Mouse (Mus musculus) thymus, adult 2 months (tissue): ENCODE data around the gene Gsta2. TPM values are rescaled to one million over a fixed set of nuclear protein-coding genes. Genes with fewer than 3 reads are reported as not detected.

Source experiments
- DNase-seq: peaks from one replicate; pipeline ENCODE4 v3.0.0; 2021
- H3K27ac ChIP-seq: fragments of 200-500 bp; 2 replicates; pipeline ENCODE4 v1.5.1; 2012; ENCODE audit warnings: low read length, control low read depth; ENCODE audit not compliant: control insufficient read depth, insufficient read depth
- H3K27me3 ChIP-seq: fragments of 200-500 bp; 2 replicates; pipeline ENCODE4 v1.6.1; 2012; ENCODE audit warnings: mild to moderate bottlenecking, low read length, moderate library complexity, mixed read lengths; ENCODE audit not compliant: control insufficient read depth, insufficient read depth
- H3K36me3 ChIP-seq: fragments of 200-500 bp; 2 replicates; pipeline ENCODE4 v1.6.1; 2012; ENCODE audit warnings: mild to moderate bottlenecking, low read length, moderate library complexity; ENCODE audit not compliant: control insufficient read depth, insufficient read depth
- H3K4me1 ChIP-seq: fragments of 200-500 bp; replicated peaks from 2 replicates; pipeline ENCODE4 v1.6.1; 2012; ENCODE audit warnings: low read length; ENCODE audit not compliant: control insufficient read depth, insufficient read depth
- H3K4me3 ChIP-seq: fragments of 200-500 bp; 2 replicates; pipeline ENCODE4 v1.5.1; 2012; ENCODE audit warnings: mild to moderate bottlenecking, low read length, control low read depth, moderate library complexity; ENCODE audit not compliant: control insufficient read depth, insufficient read depth
- CTCF ChIP-seq: fragments of 200-500 bp; IDR thresholded peaks from 2 replicates; pipeline ENCODE4 v1.5.1; 2012; ENCODE audit warnings: mild to moderate bottlenecking, control low read depth, low read length, moderate library complexity, borderline replicate concordance; ENCODE audit not compliant: control insufficient read depth, poor library complexity, insufficient read depth; ENCODE audit errors: extremely low read depth
- POLR2A ChIP-seq: fragments of 200-500 bp; IDR thresholded peaks from 2 replicates; pipeline ENCODE4 v1.6.1; 2012; ENCODE audit warnings: mild to moderate bottlenecking, low read length, control low read depth, moderate library complexity; ENCODE audit not compliant: control insufficient read depth, poor library complexity, insufficient read depth; ENCODE audit errors: extremely low read depth
- WGBS: fragments of 180-500 bp; shearing (Covaris S2); methylation state at CpG from one replicate; pipeline ENCODE4 v1.1.7; 2018; 5-methylcytosine and 5-hydroxymethylcytosine counted together
- polyA plus RNA-seq: library from polyadenylated mRNA; depleted of rRNA; stranded (reverse); fragments of >200 nt; gene quantifications from 2 replicates; pipeline ENCODE4 v1.2.3, GENCODE M21; 2012

The Gsta2 gene
- polyA plus RNA-seq, 1 experiment, result 2.1 TPM

DNA sequence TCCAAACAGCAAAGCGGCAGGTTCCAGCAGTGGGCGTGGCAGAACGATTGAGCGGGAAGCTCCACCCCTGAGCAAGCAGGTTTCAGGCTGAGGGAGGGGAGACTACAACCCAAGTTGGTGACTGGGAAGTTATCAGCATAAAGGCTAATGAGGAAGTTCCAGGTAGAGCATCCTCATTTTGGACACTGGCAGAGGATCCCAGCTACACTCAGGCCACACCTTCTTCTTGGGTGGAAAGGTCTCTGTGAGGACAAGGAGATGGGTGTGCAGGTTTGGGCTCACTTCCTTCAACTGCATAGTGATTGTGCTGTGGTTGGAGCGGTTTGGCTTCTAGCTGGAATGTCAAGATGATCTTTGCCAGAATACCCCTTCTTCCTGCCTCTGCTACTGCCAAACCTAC lies 34.4 kb upstream of the Gsta2 start:
- TF ChIP-seq POLR2A, result no peak
- no peak for TF ChIP-seq CTCF
- H3K27ac ChIP-seq, result no peak overlapping the region
- 52% methylated on average over 5 of the region's 5 CpGs for WGBS
- H3K36me3 ChIP-seq, result no peaks in the 10 kb centered on the region
- H3K4me1 ChIP-seq, result no peaks in the 10 kb centered on the region
- H3K27me3 ChIP-seq, result peaks cover 3% of the 10 kb centered on the region; the same call in 1 of the 2 replicates
- no peak overlapping the region for H3K4me3 ChIP-seq
- no peak for DNase-seq

GRCm38 (mm10) chr9:78386947-78387346 lies 31.4 kb upstream of the Gsta2 start:
- H3K27ac ChIP-seq, result no peak overlapping the region
- H3K4me1 ChIP-seq, result no peaks in the 10 kb centered on the region
- no peak for DNase-seq
- H3K27me3 ChIP-seq, result no peaks in the 10 kb centered on the region
- H3K4me3 ChIP-seq, result no peak overlapping the region
- TF ChIP-seq POLR2A (no peak), CTCF (no peak)
- H3K36me3 ChIP-seq, result no peaks in the 10 kb centered on the region
- WGBS, result 87% methylated on average over 7 of the region's 7 CpGs

- 68% methylated on average over 3 of the region's 3 CpGs for WGBS
- H3K27me3 ChIP-seq, result no peaks in the 10 kb centered on the region
- peak; percentile 9 for DNase-seq
Observed at GRCm38 (mm10) chr9:78385893-78386292, 30.3 kb upstream of the Gsta2 start.

DNA sequence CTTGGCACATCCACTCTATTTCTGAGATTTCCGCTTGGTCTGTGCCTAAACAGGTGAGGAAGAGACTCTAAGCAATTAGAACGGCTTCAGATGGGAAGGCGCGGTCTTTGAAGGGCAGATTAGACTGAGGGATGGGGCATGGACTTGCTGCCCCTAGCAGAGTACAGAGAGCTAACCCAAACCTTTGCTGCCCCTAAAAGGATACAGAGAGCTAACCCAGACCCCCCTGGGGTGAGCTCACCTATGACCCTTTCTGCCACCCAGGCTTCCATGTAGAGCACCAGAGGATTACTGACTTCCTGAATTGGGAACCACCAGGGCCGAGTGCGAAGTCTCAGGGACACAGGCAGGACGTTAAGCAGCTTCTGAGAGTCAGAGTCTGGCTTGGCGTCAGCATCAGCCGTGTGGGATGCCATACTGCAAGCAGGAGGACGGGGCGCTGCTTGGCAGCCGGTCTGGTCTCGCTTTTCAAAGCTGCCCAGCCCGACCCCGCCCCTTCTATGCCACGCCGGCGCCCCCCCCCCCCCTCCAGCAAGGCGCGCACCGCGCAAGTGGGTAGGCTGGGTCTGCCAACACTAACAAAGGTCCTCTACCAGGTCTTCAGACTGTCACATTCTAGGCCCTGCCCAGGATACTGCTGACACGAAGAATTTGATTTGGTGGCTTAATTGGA lies 22.7 kb upstream of the Gsta2 start, which contains the start of gene Ooep:
Gene Ooep, minus strand, starts transcription at position 613 of the 673 bp plus-strand sequence.
- TF ChIP-seq CTCF (no peak), POLR2A (no peak)
- no peak within 1 kb of the TSS for H3K4me3 ChIP-seq
- H3K4me1 ChIP-seq, result no peaks in the 10 kb centered on the region
- no peaks in the 10 kb centered on the region for H3K36me3 ChIP-seq
- H3K27ac ChIP-seq, result no peak within 1 kb of the TSS
- WGBS, result 13% methylated on average over 22 of the region's 23 CpGs
- peak; percentile 3 for DNase-seq
- H3K27me3 ChIP-seq, result no peaks in the 10 kb centered on the region

More at GRCm38 (mm10) chr9:78385893-78386292, 30.3 kb upstream of the Gsta2 start:
- no peak overlapping the region for H3K4me3 ChIP-seq
- TF ChIP-seq CTCF (no peak), POLR2A (no peak)
- no peak overlapping the region for H3K27ac ChIP-seq
- no peaks in the 10 kb centered on the region for H3K4me1 ChIP-seq
- H3K36me3 ChIP-seq, result no peaks in the 10 kb centered on the region

GRCm38 (mm10) chr9:78377546-78377945 lies 22.0 kb upstream of the Gsta2 start:
- no peak overlapping the region for H3K4me3 ChIP-seq
- WGBS, result 75% methylated on average over 8 of the region's 8 CpGs
- TF ChIP-seq POLR2A, result no peak
- TF ChIP-seq CTCF, result no peak

GRCm38 (mm10) chr9:78375486-78375885 lies 19.9 kb upstream of the Gsta2 start:
- no peaks in the 10 kb centered on the region for H3K36me3 ChIP-seq
- no peak overlapping the region for H3K27ac ChIP-seq
- DNase-seq, result no peak
- no peak overlapping the region for H3K4me3 ChIP-seq
- TF ChIP-seq POLR2A, result no peak
- no peak for TF ChIP-seq CTCF
- 85% methylated on average over 4 of the region's 4 CpGs for whole genome bisulfite sequencing
- no peaks in the 10 kb centered on the region for H3K27me3 ChIP-seq
- H3K4me1 ChIP-seq, result no peaks in the 10 kb centered on the region

More at GRCm38 (mm10) chr9:78377546-78377945, 22.0 kb upstream of the Gsta2 start:
- no peaks in the 10 kb centered on the region for H3K4me1 ChIP-seq
- DNase-seq, result no peak
- H3K27me3 ChIP-seq, result no peaks in the 10 kb centered on the region
- no peaks in the 10 kb centered on the region for H3K36me3 ChIP-seq
- no peak overlapping the region for H3K27ac ChIP-seq
